Mouse (Mus musculus): ENCODE measurements around the gene Pvalb. TPM values are rescaled to one million over a fixed set of nuclear protein-coding genes. Genes with fewer than 3 reads are reported as not detected.

The Pvalb gene
- polyA plus RNA-seq, 1 experiment from 2014 or later: not detected

- WGBS (ENCODE audit: insufficient replicate concordance): 63% methylated on average over 5 of the region's 5 CpGs
- no peak for ATAC-seq
- no peak overlapping the region; the same call in 1 of the 2 replicates for H3K4me2 ChIP-seq
Measured at GRCm38 (mm10) chr15:78234823-78235509, 28.8 kb upstream of the Pvalb start.

GRCm38 (mm10) chr15:78231346-78232331 is 25.4 kb upstream of the Pvalb start:
- H3K27me3 ChIP-seq (replicated peaks): 0 out of 2 replicates have a peak, but pooled peaks cover 6% of the 10 kb centered on the region
- no peaks in the 10 kb centered on the region for H3K36me3 ChIP-seq
- H3K4me1 ChIP-seq: peaks cover 16% of the 10 kb centered on the region
- H3K27ac ChIP-seq: no peak overlapping the region
- 48% methylated on average over 13 of the region's 13 CpGs for WGBS (ENCODE audit: insufficient replicate concordance)
- no peak overlapping the region for H3K9ac ChIP-seq
- no peaks in the 10 kb centered on the region for H3K9me3 ChIP-seq (replicated peaks)
- H3K4me3 ChIP-seq: no peak overlapping the region
- no peak for ATAC-seq
- no peak overlapping the region for H3K4me2 ChIP-seq

More at GRCm38 (mm10) chr15:78234823-78235509, 28.8 kb upstream of the Pvalb start:
- H3K4me1 ChIP-seq: peaks cover 16% of the 10 kb centered on the region
- no peak overlapping the region for H3K4me3 ChIP-seq
- no peaks in the 10 kb centered on the region for H3K9me3 ChIP-seq (replicated peaks)
- no peaks in the 10 kb centered on the region for H3K36me3 ChIP-seq
- peaks cover 10% of the 10 kb centered on the region; the same call in 1 of the 2 replicates for H3K27me3 ChIP-seq (replicated peaks)
- no peak overlapping the region for H3K27ac ChIP-seq
- H3K9ac ChIP-seq: no peak overlapping the region

- WGBS (ENCODE audit: insufficient replicate concordance): 64% methylated on average over 12 of the region's 12 CpGs
- ATAC-seq: no peak
- Histone ChIP-seq H3K4me3 (no peak overlapping the region), H3K4me2 (no peak overlapping the region), H3K36me3 (no peaks in the 10 kb centered on the region), H3K27me3 (replicated peaks) (no peaks in the 10 kb centered on the region), H3K27ac (no peak overlapping the region), H3K9me3 (replicated peaks) (no peaks in the 10 kb centered on the region), H3K4me1 (0 out of 2 replicates have a peak, but pooled peaks cover 2% of the 10 kb centered on the region), H3K9ac (no peak overlapping the region)
Measured at GRCm38 (mm10) chr15:78227816-78228215, 21.6 kb upstream of the Pvalb start.

- WGBS (ENCODE audit: insufficient replicate concordance): 63% methylated on average over 9 of the region's 9 CpGs
- Histone ChIP-seq H3K9me3 (replicated peaks) (no peaks in the 10 kb centered on the region), H3K4me1 (no peaks in the 10 kb centered on the region), H3K9ac (no peak overlapping the region), H3K27me3 (replicated peaks) (no peaks in the 10 kb centered on the region; the same call in 1 of the 2 replicates), H3K36me3 (no peaks in the 10 kb centered on the region), H3K4me3 (no peak overlapping the region), H3K27ac (no peak overlapping the region), H3K4me2 (no peak overlapping the region)
- no peak for ATAC-seq
Measured at GRCm38 (mm10) chr15:78215269-78215668, 9.1 kb upstream of the Pvalb start.

- no peak overlapping the region for H3K4me3 ChIP-seq
- no peak overlapping the region for H3K4me2 ChIP-seq
- no peak for ATAC-seq
- H3K27ac ChIP-seq: no peak overlapping the region
- H3K36me3 ChIP-seq: no peaks in the 10 kb centered on the region
- H3K9me3 ChIP-seq (replicated peaks): no peaks in the 10 kb centered on the region
- no peak overlapping the region for H3K9ac ChIP-seq
- 55% methylated on average over 8 of the region's 8 CpGs for WGBS (ENCODE audit: insufficient replicate concordance)
- peaks cover 3% of the 10 kb centered on the region for H3K27me3 ChIP-seq (replicated peaks)
- no peaks in the 10 kb centered on the region for H3K4me1 ChIP-seq
Measured at GRCm38 (mm10) chr15:78211367-78211766, 5.2 kb upstream of the Pvalb start.

- peaks cover 15% of the 10 kb centered on the region for H3K27me3 ChIP-seq (replicated peaks)
- WGBS (ENCODE audit: insufficient replicate concordance): 61% methylated on average over 4 of the region's 4 CpGs
- no peak overlapping the region for H3K27ac ChIP-seq
Measured at GRCm38 (mm10) chr15:78210203-78210602, 4.0 kb upstream of the Pvalb start.

GRCm38 (mm10) chr15:78205192-78205591 is 1.0 kb downstream of the Pvalb start:
- H3K4me1 ChIP-seq: no peaks in the 10 kb centered on the region
- H3K27ac ChIP-seq: no peak overlapping the region
- WGBS (ENCODE audit: insufficient replicate concordance): 40% methylated on average over 3 of the region's 3 CpGs
- ATAC-seq: no peak
- no peaks in the 10 kb centered on the region for H3K9me3 ChIP-seq (replicated peaks)
- no peaks in the 10 kb centered on the region for H3K36me3 ChIP-seq
- H3K4me2 ChIP-seq: no peak overlapping the region
- no peak overlapping the region for H3K4me3 ChIP-seq
- H3K9ac ChIP-seq: no peak overlapping the region
- H3K27me3 ChIP-seq (replicated peaks): peaks cover 62% of the 10 kb centered on the region

More at GRCm38 (mm10) chr15:78210203-78210602, 4.0 kb upstream of the Pvalb start:
- Histone ChIP-seq H3K9ac (no peak overlapping the region), H3K4me3 (no peak overlapping the region), H3K4me2 (no peak overlapping the region), H3K4me1 (no peaks in the 10 kb centered on the region), H3K9me3 (replicated peaks) (no peaks in the 10 kb centered on the region), H3K36me3 (no peaks in the 10 kb centered on the region)
- no peak for ATAC-seq

GRCm38 (mm10) chr15:78204053-78204847 is 1.9 kb downstream of the Pvalb start:
- Histone ChIP-seq H3K4me3 (no peak overlapping the region), H3K36me3 (no peaks in the 10 kb centered on the region), H3K4me1 (no peaks in the 10 kb centered on the region), H3K4me2 (peak overlapping the region; percentile 40), H3K9me3 (replicated peaks) (no peaks in the 10 kb centered on the region), H3K27me3 (replicated peaks) (peaks cover 70% of the 10 kb centered on the region), H3K9ac (no peak overlapping the region), H3K27ac (no peak overlapping the region)
- 5% methylated on average over 41 of the region's 41 CpGs for WGBS (ENCODE audit: insufficient replicate concordance)
- ATAC-seq: no peak

GRCm38 (mm10) chr15:78195096-78195880 is 10.9 kb downstream of the Pvalb start:
- Histone ChIP-seq H3K4me3 (no peak overlapping the region), H3K9me3 (replicated peaks) (no peaks in the 10 kb centered on the region), H3K27me3 (replicated peaks) (peaks cover 10% of the 10 kb centered on the region), H3K27ac (no peak overlapping the region), H3K4me2 (no peak overlapping the region), H3K4me1 (no peaks in the 10 kb centered on the region), H3K36me3 (no peaks in the 10 kb centered on the region), H3K9ac (no peak overlapping the region)
- no peak for ATAC-seq
- 67% methylated on average over 28 of the region's 28 CpGs for WGBS (ENCODE audit: insufficient replicate concordance)

GRCm38 (mm10) chr15:78194320-78194719 is 11.9 kb downstream of the Pvalb start:
- H3K9ac ChIP-seq: no peak overlapping the region
- H3K4me2 ChIP-seq: no peak overlapping the region
- WGBS (ENCODE audit: insufficient replicate concordance): 53% methylated on average over 3 of the region's 3 CpGs
- no peaks in the 10 kb centered on the region for H3K9me3 ChIP-seq (replicated peaks)
- H3K36me3 ChIP-seq: no peaks in the 10 kb centered on the region
- ATAC-seq: no peak
- no peaks in the 10 kb centered on the region for H3K27me3 ChIP-seq (replicated peaks)
- no peak overlapping the region for H3K27ac ChIP-seq
- H3K4me3 ChIP-seq: no peak overlapping the region
- no peaks in the 10 kb centered on the region for H3K4me1 ChIP-seq

GRCm38 (mm10) chr15:78189636-78190035 is 16.6 kb downstream of the Pvalb start:
- Histone ChIP-seq H3K27ac (no peak overlapping the region), H3K4me3 (no peak overlapping the region), H3K9ac (no peak overlapping the region), H3K4me1 (no peaks in the 10 kb centered on the region), H3K4me2 (no peak overlapping the region), H3K9me3 (replicated peaks) (no peaks in the 10 kb centered on the region), H3K27me3 (replicated peaks) (no peaks in the 10 kb centered on the region; the same call in 1 of the 2 replicates), H3K36me3 (no peaks in the 10 kb centered on the region)
- ATAC-seq: no peak
- 74% methylated on average over 7 of the region's 7 CpGs for WGBS (ENCODE audit: insufficient replicate concordance)
